Mouse (Mus musculus) embryo, embryonic 9.5 days (tissue): ENCODE results near the gene Cd247.

Experiments used
- DNase-seq: peaks from one replicate; pipeline ENCODE4 v3.0.0-alpha.2; 2017; ENCODE audit errors: extremely low spot score

The Cd247 gene

GRCm38 (mm10) chr1:165908806-165909205, 120.3 kb downstream of the Cd247 start:
- DNase-seq = no peak

DNA sequence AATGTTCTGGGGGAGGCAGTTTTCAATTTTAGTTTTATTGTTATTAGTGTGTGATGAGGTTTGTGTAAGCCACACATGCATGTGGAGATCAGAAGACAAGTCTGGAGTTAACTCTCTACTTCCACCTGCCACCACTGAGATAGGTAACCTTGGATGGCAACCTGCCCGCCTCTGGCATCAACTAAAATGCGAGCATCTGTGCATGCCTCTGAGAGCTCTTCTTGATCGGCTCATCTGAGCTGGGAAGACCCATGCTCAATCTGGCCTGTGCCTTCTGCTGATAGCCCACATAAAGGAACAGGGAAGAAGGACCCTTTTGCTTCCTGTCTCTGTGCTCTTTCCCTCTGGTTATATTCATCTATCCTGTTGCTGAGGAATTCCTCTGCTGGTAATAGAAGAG, 121.0 kb downstream of the Cd247 start:
- no peak for DNase-seq

DNA sequence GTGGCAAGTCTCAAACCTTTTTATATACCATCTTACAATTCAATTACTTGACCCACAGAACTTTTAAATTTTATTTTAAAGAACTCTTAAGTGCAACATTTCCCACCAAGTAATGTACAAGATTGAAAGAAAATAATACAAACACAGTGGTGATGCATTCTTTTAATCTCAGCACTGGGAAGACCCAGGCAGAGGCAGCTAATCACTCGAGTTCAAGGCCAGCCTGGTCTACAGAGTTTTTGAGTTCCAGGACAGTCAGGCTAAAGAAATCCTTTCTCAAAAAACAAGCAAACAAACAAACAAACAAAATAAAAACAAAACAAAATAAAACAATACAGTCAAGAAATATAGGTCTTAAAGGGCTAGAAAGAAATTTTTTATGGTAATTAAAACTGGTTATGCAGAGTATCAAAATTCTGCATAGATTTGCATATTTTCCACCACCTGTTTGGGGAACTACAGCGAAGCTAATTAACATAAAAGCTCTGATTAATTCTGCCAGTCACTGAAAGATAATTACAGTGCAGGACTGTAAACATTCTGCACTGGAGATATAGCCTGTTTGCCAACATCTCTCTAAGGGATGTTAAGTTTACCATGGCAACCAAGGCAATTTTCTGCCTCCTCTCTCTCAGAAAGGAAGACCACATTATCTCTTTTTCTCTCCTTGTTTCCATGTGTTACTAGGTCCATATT, 125.4 kb downstream of the Cd247 start:
- DNase-seq = no peak

GRCm38 (mm10) chr1:165914416-165914801, 125.9 kb downstream of the Cd247 start:
- no peak for DNase-seq

GRCm38 (mm10) chr1:165921026-165921425, 132.5 kb downstream of the Cd247 start:
- no peak for DNase-seq

DNA sequence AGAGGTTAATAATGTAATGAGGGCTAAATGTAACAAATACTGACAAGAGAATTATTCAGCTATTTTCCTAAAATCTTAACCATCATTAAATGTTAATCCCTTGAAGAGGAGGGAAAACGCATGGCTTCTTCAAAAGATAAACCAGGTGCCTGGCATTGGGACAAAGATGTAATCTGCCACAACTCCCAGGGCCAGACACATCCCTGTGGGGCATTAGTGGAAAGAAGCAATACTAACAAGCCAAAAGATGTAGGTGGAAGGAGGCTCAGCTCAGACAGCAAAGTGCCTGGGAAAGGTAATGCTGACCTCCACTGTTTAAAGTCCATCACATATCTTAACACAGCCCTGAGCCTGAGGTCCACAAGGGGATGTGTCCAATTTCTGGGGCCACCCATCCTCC, 134.0 kb downstream of the Cd247 start:
- no peak for DNase-seq

- no peak for DNase-seq
Measured at GRCm38 (mm10) chr1:165925207-165925606, 136.7 kb downstream of the Cd247 start.
